Mouse (Mus musculus): ENCODE data around the gene Dlg1. TPM values are rescaled to one million over a fixed set of nuclear protein-coding genes. Genes with fewer than 3 reads are reported as not detected.

Dlg1 gene
- polyA plus RNA-seq, 1 experiment from 2014 or later = 32.5 TPM

DNA sequence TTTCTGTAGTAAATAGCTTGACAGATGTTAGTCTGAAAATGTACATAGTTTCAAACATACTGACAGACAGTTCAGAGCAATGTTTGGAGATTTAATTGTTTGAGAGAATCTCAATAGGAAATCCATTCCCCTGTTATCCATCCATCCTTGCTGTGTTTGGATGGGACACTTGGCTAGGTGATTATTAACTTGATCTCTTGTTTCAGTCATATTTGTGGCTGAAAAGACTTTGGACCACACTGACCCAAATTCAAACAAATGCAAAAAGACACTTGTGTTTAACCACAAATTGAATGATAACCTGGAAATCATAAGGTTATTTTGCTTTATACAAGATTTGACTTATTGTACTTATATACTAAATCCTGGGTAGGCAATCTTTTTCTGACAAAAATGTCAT, 24.5 kb downstream of the Dlg1 start:
- DNase-seq (ENCODE audit: low spot score) (no peak), ATAC-seq (ENCODE audit: insufficient number of reproducible peaks, low FRiP score, low TSS enrichment, low read depth) (no peak)
- Histone ChIP-seq H3K36me3 (ENCODE audit: control insufficient read depth, insufficient read depth, low read length) (peaks cover 6% of the 10 kb centered on the region), H3K27me3 (ENCODE audit: control insufficient read depth, insufficient read depth, low read length) (no peaks in the 10 kb centered on the region), H3K9ac (ENCODE audit: low read length) (no peak overlapping the region), H3K27ac (replicated peaks; ENCODE audit: low read depth, low read length) (no peak overlapping the region), H3K4me1 (ENCODE audit: control insufficient read depth, insufficient read depth, low read length) (no peaks in the 10 kb centered on the region), H3K9me3 (ENCODE audit: control insufficient read depth, low read length) (no peaks in the 10 kb centered on the region), H3K4me3 (ENCODE audit: low read depth, low read length) (no peak overlapping the region), H3K4me2 (ENCODE audit: low read depth, severe bottlenecking) (no peak overlapping the region)

DNA sequence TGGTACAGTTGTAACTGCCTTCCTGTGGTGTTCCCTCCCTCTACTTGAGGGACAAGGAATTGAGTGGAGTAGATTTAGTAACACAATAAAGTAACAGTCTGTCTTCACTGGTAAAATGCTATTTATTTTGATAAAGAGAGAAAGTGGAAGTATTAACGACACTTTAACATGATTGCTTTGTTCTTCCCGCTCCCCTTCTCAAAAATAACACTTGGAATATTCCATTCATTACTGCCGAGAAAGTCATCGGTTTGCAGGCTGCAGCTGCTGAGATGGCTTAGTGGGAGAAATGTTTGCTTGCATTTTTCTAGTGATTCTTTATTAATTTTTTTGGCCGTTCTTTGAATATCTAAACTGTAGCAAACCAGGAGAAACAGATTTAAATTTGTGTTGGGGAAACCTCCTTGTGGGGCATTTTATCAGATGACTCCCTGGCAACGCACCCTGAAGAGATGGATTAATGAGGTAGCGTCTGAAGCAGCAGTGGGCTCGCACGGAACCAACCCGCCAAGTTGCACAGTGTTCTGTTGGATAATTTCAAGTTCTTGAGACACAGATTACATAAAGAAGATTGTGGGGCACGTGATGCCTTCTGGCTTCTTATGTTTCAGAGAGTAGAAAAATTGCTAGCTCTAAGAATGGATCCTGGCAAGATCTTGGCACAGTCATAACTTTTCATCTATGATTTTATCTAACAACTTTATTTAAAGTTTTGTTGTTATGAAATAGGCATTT, 32.2 kb downstream of the Dlg1 start:
- no peak overlapping the region for H3K27ac ChIP-seq (replicated peaks; ENCODE audit: low read depth, low read length)
- H3K4me2 ChIP-seq (ENCODE audit: low read depth, severe bottlenecking) = no peak overlapping the region
- DNase-seq (ENCODE audit: low spot score) = no peak
- no peaks in the 10 kb centered on the region for H3K27me3 ChIP-seq (ENCODE audit: control insufficient read depth, insufficient read depth, low read length)
- no peaks in the 10 kb centered on the region for H3K36me3 ChIP-seq (ENCODE audit: control insufficient read depth, insufficient read depth, low read length)
- 0 out of 2 replicates have a peak, but pooled peaks cover 2% of the 10 kb centered on the region for H3K4me1 ChIP-seq (ENCODE audit: control insufficient read depth, insufficient read depth, low read length)
- H3K9me3 ChIP-seq (ENCODE audit: control insufficient read depth, low read length) = no peaks in the 10 kb centered on the region
- H3K4me3 ChIP-seq (ENCODE audit: low read depth, low read length) = no peak overlapping the region
- ATAC-seq (ENCODE audit: insufficient number of reproducible peaks, low FRiP score, low TSS enrichment, low read depth) = no peak
- WGBS = 78% methylated on average over 11 of the region's 11 CpGs
- no peak overlapping the region for H3K9ac ChIP-seq (ENCODE audit: low read length)

DNA sequence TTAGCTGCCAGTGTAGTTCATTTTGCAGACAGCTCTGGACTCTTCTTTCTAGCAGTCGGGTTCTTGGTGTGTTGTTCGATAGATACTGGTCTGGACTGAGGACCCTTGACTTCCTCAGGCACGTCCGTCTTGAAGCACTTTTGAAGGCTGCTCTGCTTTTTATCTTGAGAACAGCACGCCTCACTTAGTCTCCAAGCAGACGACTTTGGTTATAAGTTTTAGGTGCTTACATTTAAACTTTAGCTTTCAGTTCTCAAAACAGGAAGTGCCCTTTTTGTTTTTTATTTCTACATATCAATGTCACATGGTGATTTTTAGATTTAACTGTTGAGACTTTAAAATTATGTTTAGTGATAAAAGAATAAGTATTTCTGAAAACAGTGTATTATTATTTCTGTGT, 33.1 kb downstream of the Dlg1 start:
- no peak for DNase-seq (ENCODE audit: low spot score)
- 0 out of 2 replicates have a peak, but pooled peaks cover 2% of the 10 kb centered on the region for H3K4me1 ChIP-seq (ENCODE audit: control insufficient read depth, insufficient read depth, low read length)
- H3K27me3 ChIP-seq (ENCODE audit: control insufficient read depth, insufficient read depth, low read length) = no peaks in the 10 kb centered on the region
- H3K4me2 ChIP-seq (ENCODE audit: low read depth, severe bottlenecking) = no peak overlapping the region
- no peak overlapping the region for H3K9ac ChIP-seq (ENCODE audit: low read length)
- H3K9me3 ChIP-seq (ENCODE audit: control insufficient read depth, low read length) = no peaks in the 10 kb centered on the region
- no peak overlapping the region for H3K4me3 ChIP-seq (ENCODE audit: low read depth, low read length)
- H3K36me3 ChIP-seq (ENCODE audit: control insufficient read depth, insufficient read depth, low read length) = no peaks in the 10 kb centered on the region
- no peak for ATAC-seq (ENCODE audit: insufficient number of reproducible peaks, low FRiP score, low TSS enrichment, low read depth)
- H3K27ac ChIP-seq (replicated peaks; ENCODE audit: low read depth, low read length) = no peak overlapping the region
- WGBS = 45% methylated on average over 6 of the region's 6 CpGs

DNA sequence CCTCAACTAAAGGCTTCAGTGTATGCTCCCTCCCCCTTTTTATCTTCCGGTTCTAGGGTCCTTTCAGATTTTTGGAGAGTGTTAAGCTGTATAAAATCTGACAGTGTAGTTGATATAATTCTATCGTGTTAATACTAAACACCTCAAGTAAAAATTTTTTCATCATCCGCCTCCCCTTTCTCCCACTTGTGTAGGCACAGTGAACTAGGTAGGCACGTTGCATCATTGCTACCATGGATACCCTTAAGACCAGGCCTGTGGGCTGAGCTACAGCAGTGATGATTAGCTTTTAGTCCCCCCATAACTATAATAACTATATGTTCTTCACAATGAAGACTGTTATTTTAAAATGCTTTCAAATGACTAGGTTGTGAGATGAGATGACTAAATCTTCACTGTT, 34.1 kb downstream of the Dlg1 start:
- no peaks in the 10 kb centered on the region for H3K9me3 ChIP-seq (ENCODE audit: control insufficient read depth, low read length)
- 0 out of 2 replicates have a peak, but pooled peaks cover 2% of the 10 kb centered on the region for H3K4me1 ChIP-seq (ENCODE audit: control insufficient read depth, insufficient read depth, low read length)
- ATAC-seq (ENCODE audit: insufficient number of reproducible peaks, low FRiP score, low TSS enrichment, low read depth) (no peak), DNase-seq (ENCODE audit: low spot score) (no peak)
- no peak overlapping the region for H3K4me3 ChIP-seq (ENCODE audit: low read depth, low read length)
- H3K27me3 ChIP-seq (ENCODE audit: control insufficient read depth, insufficient read depth, low read length) = no peaks in the 10 kb centered on the region
- no peaks in the 10 kb centered on the region for H3K36me3 ChIP-seq (ENCODE audit: control insufficient read depth, insufficient read depth, low read length)
- H3K4me2 ChIP-seq (ENCODE audit: low read depth, severe bottlenecking) = no peak overlapping the region
- 93% methylated on average over 4 of the region's 4 CpGs for WGBS
- H3K27ac ChIP-seq (replicated peaks; ENCODE audit: low read depth, low read length) = no peak overlapping the region
- no peak overlapping the region for H3K9ac ChIP-seq (ENCODE audit: low read length)

DNA sequence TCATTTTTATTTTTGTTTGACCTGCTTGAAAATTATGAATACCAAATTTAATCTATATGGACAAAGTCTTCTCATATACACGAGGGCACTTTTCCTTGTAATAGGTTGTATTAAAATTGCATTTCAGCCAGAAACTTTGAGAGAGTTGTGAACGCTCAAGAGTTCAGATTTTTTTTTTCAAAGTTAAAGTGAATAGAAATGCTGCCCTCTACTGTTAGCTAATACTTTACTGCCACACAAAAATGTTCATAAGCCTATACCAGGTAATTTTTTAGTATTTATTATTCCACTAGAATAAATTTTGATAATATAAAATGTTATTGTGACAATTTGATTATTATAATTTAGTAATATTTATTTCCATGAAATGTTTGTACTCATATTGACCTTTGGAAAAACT, 42.0 kb downstream of the Dlg1 start:
- 52% methylated on average over 2 of the region's 2 CpGs for WGBS
- Histone ChIP-seq H3K27ac (replicated peaks; ENCODE audit: low read depth, low read length) (no peak overlapping the region), H3K4me1 (ENCODE audit: control insufficient read depth, insufficient read depth, low read length) (0 out of 2 replicates have a peak, but pooled peaks cover 3% of the 10 kb centered on the region), H3K4me2 (ENCODE audit: low read depth, severe bottlenecking) (no peak overlapping the region), H3K4me3 (ENCODE audit: low read depth, low read length) (no peak overlapping the region), H3K9ac (ENCODE audit: low read length) (no peak overlapping the region), H3K36me3 (ENCODE audit: control insufficient read depth, insufficient read depth, low read length) (no peaks in the 10 kb centered on the region), H3K27me3 (ENCODE audit: control insufficient read depth, insufficient read depth, low read length) (no peaks in the 10 kb centered on the region), H3K9me3 (ENCODE audit: control insufficient read depth, low read length) (no peaks in the 10 kb centered on the region)
- no peak for ATAC-seq (ENCODE audit: insufficient number of reproducible peaks, low FRiP score, low TSS enrichment, low read depth)
- DNase-seq (ENCODE audit: low spot score) = no peak

DNA sequence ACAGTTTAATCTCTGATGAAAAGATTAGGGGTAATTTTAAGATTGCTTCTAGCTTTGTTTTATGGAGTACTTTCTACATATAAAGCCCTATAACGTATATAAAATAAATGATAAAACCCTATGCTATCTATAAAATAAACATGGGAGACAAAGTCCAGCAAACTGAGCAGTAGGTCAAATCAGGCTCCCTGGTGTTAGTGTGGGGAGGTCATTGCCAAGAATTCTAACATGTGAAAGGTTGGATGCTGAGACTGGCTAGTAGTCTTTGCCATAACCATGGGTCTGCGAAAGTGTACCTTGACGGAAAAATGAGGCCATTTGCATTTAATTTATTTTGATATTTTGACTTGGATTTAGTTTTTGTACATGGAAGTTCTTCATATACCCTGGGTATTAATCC, 42.7 kb downstream of the Dlg1 start:
- DNase-seq (ENCODE audit: low spot score) (no peak), ATAC-seq (ENCODE audit: insufficient number of reproducible peaks, low FRiP score, low TSS enrichment, low read depth) (no peak)
- Histone ChIP-seq H3K36me3 (ENCODE audit: control insufficient read depth, insufficient read depth, low read length) (no peaks in the 10 kb centered on the region), H3K4me2 (ENCODE audit: low read depth, severe bottlenecking) (no peak overlapping the region), H3K4me1 (ENCODE audit: control insufficient read depth, insufficient read depth, low read length) (0 out of 2 replicates have a peak, but pooled peaks cover 3% of the 10 kb centered on the region), H3K4me3 (ENCODE audit: low read depth, low read length) (no peak overlapping the region), H3K27me3 (ENCODE audit: control insufficient read depth, insufficient read depth, low read length) (no peaks in the 10 kb centered on the region), H3K9ac (ENCODE audit: low read length) (no peak overlapping the region), H3K9me3 (ENCODE audit: control insufficient read depth, low read length) (no peaks in the 10 kb centered on the region), H3K27ac (replicated peaks; ENCODE audit: low read depth, low read length) (no peak overlapping the region)
- WGBS = 92% methylated on average over 3 of the region's 3 CpGs

DNA sequence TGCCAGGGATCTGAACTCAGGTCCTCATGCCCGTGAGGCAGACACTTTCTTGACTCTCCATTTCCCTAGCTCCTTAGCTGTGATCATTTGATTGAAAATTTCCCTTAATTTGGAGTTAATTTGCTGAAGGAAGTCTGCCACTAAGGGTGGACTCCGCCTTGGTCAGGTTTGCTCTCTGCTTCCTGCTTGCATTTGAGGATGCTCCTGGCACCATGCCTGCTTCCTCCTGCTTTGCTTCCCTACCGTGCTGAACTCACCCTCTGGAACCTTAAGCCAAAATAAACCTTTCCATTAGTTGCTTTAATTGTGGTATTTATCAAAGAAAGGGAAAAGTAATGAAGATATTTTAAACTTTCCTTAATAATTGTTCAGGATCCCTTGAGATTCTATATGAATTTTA, 44.1 kb downstream of the Dlg1 start:
- DNase-seq (ENCODE audit: low spot score) (no peak), ATAC-seq (ENCODE audit: insufficient number of reproducible peaks, low FRiP score, low TSS enrichment, low read depth) (no peak)
- WGBS = 80% methylated on average over 3 of the region's 3 CpGs
- no peak overlapping the region for H3K4me2 ChIP-seq (ENCODE audit: low read depth, severe bottlenecking)
- 0 out of 2 replicates have a peak, but pooled peaks cover 3% of the 10 kb centered on the region for H3K4me1 ChIP-seq (ENCODE audit: control insufficient read depth, insufficient read depth, low read length)
- H3K9ac ChIP-seq (ENCODE audit: low read length) = no peak overlapping the region
- H3K27me3 ChIP-seq (ENCODE audit: control insufficient read depth, insufficient read depth, low read length) = no peaks in the 10 kb centered on the region
- H3K9me3 ChIP-seq (ENCODE audit: control insufficient read depth, low read length) = no peaks in the 10 kb centered on the region
- H3K27ac ChIP-seq (replicated peaks; ENCODE audit: low read depth, low read length) = no peak overlapping the region
- H3K4me3 ChIP-seq (ENCODE audit: low read depth, low read length) = no peak overlapping the region
- H3K36me3 ChIP-seq (ENCODE audit: control insufficient read depth, insufficient read depth, low read length) = no peaks in the 10 kb centered on the region

DNA sequence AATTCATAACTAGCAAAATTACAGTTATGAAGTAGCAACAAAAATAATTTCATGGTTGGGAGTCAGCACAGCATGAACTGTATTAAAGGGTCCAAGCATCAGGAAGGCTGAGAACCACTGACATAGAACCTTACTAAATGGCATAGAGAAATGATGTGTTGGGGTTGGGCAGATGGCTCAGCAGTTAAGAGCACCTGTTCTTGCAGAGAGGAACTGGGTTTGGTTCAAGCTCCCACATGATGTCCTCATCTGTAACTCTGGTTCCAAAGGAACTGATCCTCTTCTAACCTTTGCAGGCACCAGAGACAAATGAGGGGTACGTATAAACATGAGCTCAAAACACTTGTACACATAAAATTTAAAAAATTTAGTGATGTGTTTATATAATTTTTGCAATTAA, 59.7 kb downstream of the Dlg1 start:
- Histone ChIP-seq H3K4me3 (ENCODE audit: low read depth, low read length) (no peak overlapping the region), H3K9ac (ENCODE audit: low read length) (no peak overlapping the region), H3K4me2 (ENCODE audit: low read depth, severe bottlenecking) (no peak overlapping the region), H3K27me3 (ENCODE audit: control insufficient read depth, insufficient read depth, low read length) (no peaks in the 10 kb centered on the region), H3K27ac (replicated peaks; ENCODE audit: low read depth, low read length) (no peak overlapping the region), H3K36me3 (ENCODE audit: control insufficient read depth, insufficient read depth, low read length) (no peaks in the 10 kb centered on the region), H3K4me1 (ENCODE audit: control insufficient read depth, insufficient read depth, low read length) (no peaks in the 10 kb centered on the region), H3K9me3 (ENCODE audit: control insufficient read depth, low read length) (no peaks in the 10 kb centered on the region)
- 96% methylated on average over 1 of the region's 1 CpGs for WGBS
- ATAC-seq (ENCODE audit: insufficient number of reproducible peaks, low FRiP score, low TSS enrichment, low read depth) = no peak
- no peak for DNase-seq (ENCODE audit: low spot score)

DNA sequence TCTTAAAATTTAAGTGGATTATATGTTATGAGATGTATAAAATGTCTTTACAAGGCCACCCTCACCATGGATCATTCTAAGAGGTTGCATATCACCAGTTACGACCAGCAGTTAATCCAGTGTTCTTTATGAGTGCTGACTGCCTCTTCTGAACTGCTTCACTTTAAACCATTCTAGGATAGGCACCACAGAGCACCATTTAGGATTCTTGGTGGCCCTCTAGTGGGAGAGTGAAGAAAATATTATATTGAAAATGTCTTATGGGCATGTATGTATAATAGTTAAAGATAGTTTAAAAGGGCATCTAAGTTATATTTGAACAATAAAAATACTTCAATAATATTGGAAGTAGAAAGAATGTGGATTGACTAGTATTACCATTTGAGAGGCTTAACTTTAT, 60.9 kb downstream of the Dlg1 start:
- no peaks in the 10 kb centered on the region for H3K36me3 ChIP-seq (ENCODE audit: control insufficient read depth, insufficient read depth, low read length)
- H3K9ac ChIP-seq (ENCODE audit: low read length) = no peak overlapping the region
- no peaks in the 10 kb centered on the region for H3K4me1 ChIP-seq (ENCODE audit: control insufficient read depth, insufficient read depth, low read length)
- no peak overlapping the region for H3K4me3 ChIP-seq (ENCODE audit: low read depth, low read length)
- ATAC-seq (ENCODE audit: insufficient number of reproducible peaks, low FRiP score, low TSS enrichment, low read depth) (no peak), DNase-seq (ENCODE audit: low spot score) (no peak)
- H3K27ac ChIP-seq (replicated peaks; ENCODE audit: low read depth, low read length) = no peak overlapping the region
- WGBS = 21% methylated on average over 1 of the region's 1 CpGs
- H3K4me2 ChIP-seq (ENCODE audit: low read depth, severe bottlenecking) = no peak overlapping the region
- no peaks in the 10 kb centered on the region for H3K27me3 ChIP-seq (ENCODE audit: control insufficient read depth, insufficient read depth, low read length)
- no peaks in the 10 kb centered on the region for H3K9me3 ChIP-seq (ENCODE audit: control insufficient read depth, low read length)
